Mouse (Mus musculus): ENCODE measurements around the gene Sh2d7. TPM values are rescaled to one million over a fixed set of nuclear protein-coding genes. Genes with fewer than 3 reads are reported as not detected.

Gene Sh2d7
- not detected for polyA plus RNA-seq (2014; fragmentation: Illumina TruSeq; extraction: RNeasy Lipid Tissue Mini Kit (QIAGEN cat#74804); ENCODE audit: low read depth, low replicate concordance)

GRCm38 (mm10) chr9:54538684-54539083 is at the start of gene Sh2d7:
Gene Sh2d7, plus strand, starts transcription at chr9:54538984.

GRCm38 (mm10) chr9:54501453-54502110 is 37.2 kb upstream of the Sh2d7 start, which contains the start of gene Dmxl2:
Gene Dmxl2, minus strand, starts transcription at chr9:54501626.

DNA sequence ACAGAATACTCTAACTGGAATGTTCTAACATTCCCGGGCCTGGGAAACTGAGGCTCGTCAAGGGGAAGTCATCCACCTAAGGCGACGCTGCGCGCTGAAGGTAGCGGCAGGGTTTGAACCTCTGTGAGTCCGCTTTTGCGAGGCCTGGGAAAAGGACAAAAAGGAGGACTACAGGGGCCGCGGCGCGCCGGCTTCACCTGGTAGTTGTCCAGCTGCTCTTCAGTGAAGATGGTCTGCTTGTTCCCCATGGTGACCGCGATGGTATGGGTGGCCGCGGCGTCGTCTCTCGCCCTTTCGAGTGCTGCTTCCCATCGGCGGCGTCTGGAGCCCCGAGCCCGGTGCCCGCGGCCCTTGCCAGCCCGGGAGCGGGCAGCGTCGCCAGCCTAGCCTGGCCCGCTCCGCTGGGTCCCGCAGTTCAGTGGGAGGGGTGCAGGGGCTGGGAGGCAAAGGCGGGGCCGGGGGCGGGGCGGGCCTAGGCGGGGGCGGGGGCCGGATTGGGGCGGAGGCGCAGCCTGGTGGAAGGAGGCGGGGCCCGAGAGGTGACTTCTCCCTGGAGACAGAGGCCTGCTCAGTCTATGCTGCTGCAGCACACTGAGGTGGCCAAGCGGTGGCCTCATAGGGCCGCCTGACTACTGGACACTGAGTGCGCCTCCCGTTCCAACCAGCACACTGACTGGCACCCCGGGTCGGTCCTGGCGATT is 21.1 kb downstream of the Sh2d7 start, which contains the start of gene Cib2:
Gene Cib2 (minus strand): TSS at position 448 of the 701 bp plus-strand sequence.

DNA sequence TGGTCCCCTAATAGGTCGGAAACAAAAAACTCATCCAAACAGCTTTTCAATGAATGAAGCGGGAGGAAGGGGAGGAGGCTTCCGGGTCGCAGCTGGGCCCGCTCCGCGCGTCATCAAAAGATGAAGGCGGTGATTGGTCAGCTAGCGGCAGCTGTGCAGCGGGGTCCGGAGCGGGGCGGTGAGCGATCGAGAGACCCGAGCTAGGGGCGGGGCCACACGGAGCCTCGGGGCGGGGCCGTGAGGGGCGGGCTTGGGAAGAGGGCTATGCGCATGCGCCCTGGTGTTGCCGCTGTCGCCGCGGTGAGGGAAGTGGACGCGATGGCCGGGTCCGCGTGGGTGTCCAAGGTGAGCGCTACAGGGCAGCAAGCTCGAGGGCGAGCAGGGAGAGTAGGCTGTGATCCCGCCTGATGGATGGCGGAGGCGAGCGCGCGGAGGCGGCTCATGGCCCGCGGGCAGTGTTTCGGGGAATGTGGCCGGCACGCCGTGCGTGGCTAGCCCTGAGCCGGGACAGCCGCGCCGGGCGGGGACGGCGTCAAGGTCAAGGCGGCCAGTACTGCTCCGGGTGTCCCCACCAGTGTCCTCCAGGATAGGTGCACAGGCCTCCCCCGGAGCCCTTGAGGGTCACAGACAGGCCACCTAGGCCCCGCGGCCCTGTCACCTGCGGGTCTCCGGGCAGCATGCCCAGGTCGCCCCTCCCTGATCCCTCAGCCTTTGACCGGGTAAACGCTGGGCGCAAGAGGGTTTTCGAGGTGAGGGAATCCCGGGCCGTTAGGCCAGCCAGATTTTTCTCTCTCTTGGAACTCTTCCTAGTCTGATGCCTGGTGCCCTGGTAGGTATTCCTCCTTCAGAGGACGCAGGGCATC is 47.6 kb downstream of the Sh2d7 start, which contains the start of gene Idh3a:
Gene Idh3a (plus strand): TSS at position 136 of the 863 bp plus-strand sequence.

Other genes starting within 250 kb of the Sh2d7 start
- gene Dmxl2, start 37.4 kb upstream of the Sh2d7 start, polyA plus RNA-seq (2014; fragmentation: Illumina TruSeq; extraction: RNeasy Lipid Tissue Mini Kit (QIAGEN cat#74804); ENCODE audit: low read depth, low replicate concordance): 50.1 TPM
- gene Cib2, start 21.2 kb downstream of the Sh2d7 start, polyA plus RNA-seq (2014; fragmentation: Illumina TruSeq; extraction: RNeasy Lipid Tissue Mini Kit (QIAGEN cat#74804); ENCODE audit: low read depth, low replicate concordance): 0.40 TPM
- 376 TPM for gene Idh3a, start 47.4 kb downstream of the Sh2d7 start, polyA plus RNA-seq (2014; fragmentation: Illumina TruSeq; extraction: RNeasy Lipid Tissue Mini Kit (QIAGEN cat#74804); ENCODE audit: low read depth, low replicate concordance)
- not detected for gene Acsbg1, start 122.9 kb downstream of the Sh2d7 start, polyA plus RNA-seq (2014; fragmentation: Illumina TruSeq; extraction: RNeasy Lipid Tissue Mini Kit (QIAGEN cat#74804); ENCODE audit: low read depth, low replicate concordance)
- gene Dnaja4, start 159.9 kb downstream of the Sh2d7 start, polyA plus RNA-seq (2014; fragmentation: Illumina TruSeq; extraction: RNeasy Lipid Tissue Mini Kit (QIAGEN cat#74804); ENCODE audit: low read depth, low replicate concordance): 20.3 TPM
- 107 TPM for gene Wdr61, start 195.5 kb downstream of the Sh2d7 start, polyA plus RNA-seq (2014; fragmentation: Illumina TruSeq; extraction: RNeasy Lipid Tissue Mini Kit (QIAGEN cat#74804); ENCODE audit: low read depth, low replicate concordance)
- not detected for gene Crabp1, start 225.8 kb downstream of the Sh2d7 start, polyA plus RNA-seq (2014; fragmentation: Illumina TruSeq; extraction: RNeasy Lipid Tissue Mini Kit (QIAGEN cat#74804); ENCODE audit: low read depth, low replicate concordance)